Mouse (Mus musculus): ENCODE data around the gene Creb5. TPM values are rescaled to one million over a fixed set of nuclear protein-coding genes. Genes with fewer than 3 reads are reported as not detected.

Creb5 gene
- polyA plus RNA-seq, 1 experiment, result 1.5 TPM

GRCm38 (mm10) chr6:53571571-53572122 lies 284.6 kb downstream of the Creb5 start:
- no peaks in the 10 kb centered on the region for H3K79me3 ChIP-seq (ENCODE audit: low read depth)
- no peaks in the 10 kb centered on the region for H3K27me3 ChIP-seq (ENCODE audit: control insufficient read depth, insufficient read depth, insufficient read length)
- no peak for TF ChIP-seq MYOG (IDR thresholded peaks at IDR 0.05; ENCODE audit: control insufficient read depth, extremely low read depth, insufficient read length)
- TF ChIP-seq CTCF (IDR thresholded peaks at IDR 0.05; ENCODE audit: control insufficient read depth, insufficient read depth, insufficient read length), result no peak
- TF ChIP-seq MAX (IDR thresholded peaks at IDR 0.05), result no peak
- no peak for TF ChIP-seq MYOD1 (IDR thresholded peaks at IDR 0.05; ENCODE audit: control insufficient read depth, insufficient read length, low read depth)
- no peak for TF ChIP-seq FOSL1 (IDR thresholded peaks at IDR 0.05; ENCODE audit: insufficient read depth, low read length, poor library complexity, severe bottlenecking)
- no peak for TF ChIP-seq USF1 (IDR thresholded peaks at IDR 0.05; ENCODE audit: low read depth)
- TF ChIP-seq CEBPB (IDR thresholded peaks at IDR 0.05; ENCODE audit: low read depth), result no peak
- H3ac ChIP-seq (ENCODE audit: control insufficient read depth, insufficient read length, low read depth), result no peak overlapping the region
- no peak overlapping the region for H3K4me3 ChIP-seq (ENCODE audit: insufficient read depth, poor library complexity, severe bottlenecking)
- no peaks in the 10 kb centered on the region for H3K36me3 ChIP-seq (ENCODE audit: control insufficient read depth, insufficient read depth)
- H3K79me2 ChIP-seq (ENCODE audit: control insufficient read depth, insufficient read depth), result peaks cover 22% of the 10 kb centered on the region

GRCm38 (mm10) chr6:53572456-53572855 lies 285.4 kb downstream of the Creb5 start:
- Histone ChIP-seq H3K36me3 (ENCODE audit: control insufficient read depth, insufficient read depth) (no peaks in the 10 kb centered on the region), H3K27me3 (ENCODE audit: control insufficient read depth, insufficient read depth, insufficient read length) (no peaks in the 10 kb centered on the region), H3ac (ENCODE audit: control insufficient read depth, insufficient read length, low read depth) (no peak overlapping the region), H3K4me3 (ENCODE audit: insufficient read depth, poor library complexity, severe bottlenecking) (no peak overlapping the region), H3K79me3 (ENCODE audit: low read depth) (no peaks in the 10 kb centered on the region), H3K79me2 (ENCODE audit: control insufficient read depth, insufficient read depth) (peaks cover 24% of the 10 kb centered on the region)
- TF ChIP-seq MYOD1 (IDR thresholded peaks at IDR 0.05; ENCODE audit: control insufficient read depth, insufficient read length, low read depth) (no peak), CEBPB (IDR thresholded peaks at IDR 0.05; ENCODE audit: low read depth) (no peak), USF1 (IDR thresholded peaks at IDR 0.05; ENCODE audit: low read depth) (no peak), MYOG (IDR thresholded peaks at IDR 0.05; ENCODE audit: control insufficient read depth, extremely low read depth, insufficient read length) (no peak), CTCF (IDR thresholded peaks at IDR 0.05; ENCODE audit: control insufficient read depth, insufficient read depth, insufficient read length) (no peak)

- peak overlapping the region; percentile 59 for H3ac ChIP-seq (ENCODE audit: control insufficient read depth, insufficient read length, low read depth)
- H3K79me2 ChIP-seq (ENCODE audit: control insufficient read depth, insufficient read depth), result peaks cover 24% of the 10 kb centered on the region
- no peak for TF ChIP-seq MYOD1 (IDR thresholded peaks at IDR 0.05; ENCODE audit: control insufficient read depth, insufficient read length, low read depth)
- TF ChIP-seq CEBPB (IDR thresholded peaks at IDR 0.05; ENCODE audit: low read depth), result peak; percentile 67
- no peak for TF ChIP-seq CTCF (IDR thresholded peaks at IDR 0.05; ENCODE audit: control insufficient read depth, insufficient read depth, insufficient read length)
- TF ChIP-seq MAX (IDR thresholded peaks at IDR 0.05), result no peak
- peak; percentile 69 for TF ChIP-seq FOSL1 (IDR thresholded peaks at IDR 0.05; ENCODE audit: insufficient read depth, low read length, poor library complexity, severe bottlenecking)
- H3K4me3 ChIP-seq (ENCODE audit: insufficient read depth, poor library complexity, severe bottlenecking), result peak overlapping the region; percentile 37
- no peaks in the 10 kb centered on the region for H3K79me3 ChIP-seq (ENCODE audit: low read depth)
- H3K27me3 ChIP-seq (ENCODE audit: control insufficient read depth, insufficient read depth, insufficient read length), result no peaks in the 10 kb centered on the region
- no peaks in the 10 kb centered on the region for H3K36me3 ChIP-seq (ENCODE audit: control insufficient read depth, insufficient read depth)
These were observed 286.1 kb downstream of the Creb5 start for GRCm38 (mm10) chr6:53572979-53573710.

- Histone ChIP-seq H3K36me3 (ENCODE audit: control insufficient read depth, insufficient read depth) (no peaks in the 10 kb centered on the region), H3K4me3 (ENCODE audit: insufficient read depth, poor library complexity, severe bottlenecking) (peak overlapping the region; percentile 37), H3K79me3 (ENCODE audit: low read depth) (no peaks in the 10 kb centered on the region), H3K27me3 (ENCODE audit: control insufficient read depth, insufficient read depth, insufficient read length) (no peaks in the 10 kb centered on the region), H3ac (ENCODE audit: control insufficient read depth, insufficient read length, low read depth) (peak overlapping the region; percentile 4), H3K79me2 (ENCODE audit: control insufficient read depth, insufficient read depth) (peaks cover 24% of the 10 kb centered on the region)
- TF ChIP-seq FOSL1 (IDR thresholded peaks at IDR 0.05; ENCODE audit: insufficient read depth, low read length, poor library complexity, severe bottlenecking) (no peak), USF1 (IDR thresholded peaks at IDR 0.05; ENCODE audit: low read depth) (no peak), MYOD1 (IDR thresholded peaks at IDR 0.05; ENCODE audit: control insufficient read depth, insufficient read length, low read depth) (no peak), CEBPB (IDR thresholded peaks at IDR 0.05; ENCODE audit: low read depth) (no peak), MYOG (IDR thresholded peaks at IDR 0.05; ENCODE audit: control insufficient read depth, extremely low read depth, insufficient read length) (no peak), CTCF (IDR thresholded peaks at IDR 0.05; ENCODE audit: control insufficient read depth, insufficient read depth, insufficient read length) (no peak), MAX (IDR thresholded peaks at IDR 0.05) (no peak)
These were observed 286.6 kb downstream of the Creb5 start for GRCm38 (mm10) chr6:53573711-53574065.

GRCm38 (mm10) chr6:53574097-53574496 lies 287.0 kb downstream of the Creb5 start:
- Histone ChIP-seq H3K27me3 (ENCODE audit: control insufficient read depth, insufficient read depth, insufficient read length) (no peaks in the 10 kb centered on the region), H3ac (ENCODE audit: control insufficient read depth, insufficient read length, low read depth) (peak overlapping the region; percentile 6), H3K79me3 (ENCODE audit: low read depth) (no peaks in the 10 kb centered on the region), H3K79me2 (ENCODE audit: control insufficient read depth, insufficient read depth) (peaks cover 24% of the 10 kb centered on the region), H3K36me3 (ENCODE audit: control insufficient read depth, insufficient read depth) (no peaks in the 10 kb centered on the region), H3K4me3 (ENCODE audit: insufficient read depth, poor library complexity, severe bottlenecking) (peak overlapping the region; percentile 37)
- no peak for TF ChIP-seq MAX (IDR thresholded peaks at IDR 0.05)
- no peak for TF ChIP-seq FOSL1 (IDR thresholded peaks at IDR 0.05; ENCODE audit: insufficient read depth, low read length, poor library complexity, severe bottlenecking)
- no peak for TF ChIP-seq USF1 (IDR thresholded peaks at IDR 0.05; ENCODE audit: low read depth)
- no peak for TF ChIP-seq MYOD1 (IDR thresholded peaks at IDR 0.05; ENCODE audit: control insufficient read depth, insufficient read length, low read depth)
- TF ChIP-seq CEBPB (IDR thresholded peaks at IDR 0.05; ENCODE audit: low read depth), result no peak
- TF ChIP-seq MYOG (IDR thresholded peaks at IDR 0.05; ENCODE audit: control insufficient read depth, extremely low read depth, insufficient read length), result no peak
- TF ChIP-seq CTCF (IDR thresholded peaks at IDR 0.05; ENCODE audit: control insufficient read depth, insufficient read depth, insufficient read length), result no peak
